Mouse (Mus musculus) yolk sac, embryonic 10.5 days (tissue): ENCODE data around the gene Gm34653.

Experiments
- DNase-seq: peaks from one replicate; pipeline ENCODE4 v3.0.0-alpha.2; 2017; ENCODE audit warnings: low spot score

Gm34653 gene

GRCm38 (mm10) chr2:34884186-34884585 lies 51.4 kb downstream of the Gm34653 start:
- DNase-seq, result no peak
